Mouse (Mus musculus) spleen, postnatal 4 days (tissue): ENCODE measurements around the gene Lrtm2.

Experiments used
- DNase-seq, 2 experiments: peaks; one replicate each; pipeline ENCODE4 v3.0.0; 2022; ENCODE audit warnings: low spot score in 2 of 2

The Lrtm2 gene

DNA sequence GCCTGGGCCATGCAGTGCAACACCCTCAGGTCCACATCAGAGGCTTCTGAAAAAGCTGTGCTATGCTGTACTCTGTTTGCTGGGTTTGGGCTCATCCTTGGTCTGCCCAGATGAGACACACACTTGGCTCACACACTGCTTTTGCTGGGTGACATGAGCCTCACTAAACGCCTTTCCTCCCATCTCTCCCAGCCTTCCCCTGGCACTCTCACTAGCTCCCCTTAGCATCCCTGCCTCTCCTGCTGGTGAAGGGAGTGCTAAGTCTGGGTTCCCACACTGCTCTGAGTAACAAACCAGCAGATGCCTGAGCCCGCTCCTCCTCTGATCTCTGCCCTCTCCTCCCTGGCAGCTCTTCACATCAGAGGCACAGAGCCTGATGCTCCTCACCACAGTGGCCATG lies 53.9 kb downstream of the Lrtm2 start:
- DNase-seq = no peak
